Mouse (Mus musculus) forebrain, embryonic 10.5 days (tissue): ENCODE measurements at regions not wholly inside any gene's neighbourhood (a gene's known extent, or its start where the extent isn't known, plus 50 kb on each side); places are given as distances from the start of the nearest gene placed in this dataset.

Experiments used
- DNase-seq: peaks from one replicate; pipeline ENCODE4 v3.0.0-alpha.2; 2017; ENCODE audit warnings: low spot score; ENCODE audit errors: extremely low spot score
- H3K27ac ChIP-seq: fragments of 300-500 bp; sonication (generic); 2 replicates; pipeline ENCODE4 v1.5.1; 2016; ENCODE audit warnings: mild to moderate bottlenecking
- H3K27me3 ChIP-seq: fragments of 300-500 bp; sonication (generic); 2 replicates; pipeline ENCODE4 v1.6.1; 2016; ENCODE audit warnings: mild to moderate bottlenecking; ENCODE audit not compliant: poor library complexity, severe bottlenecking
- H3K36me3 ChIP-seq: fragments of 300-500 bp; sonication (generic); replicated peaks from 2 replicates; pipeline ENCODE4 v1.6.1; 2016; ENCODE audit warnings: mild to moderate bottlenecking, moderate library complexity
- H3K4me1 ChIP-seq: fragments of 300-500 bp; sonication (generic); 2 replicates; pipeline ENCODE4 v1.6.1; 2016
- H3K4me3 ChIP-seq: fragments of 300-500 bp; sonication (generic); 2 replicates; pipeline ENCODE4 v1.5.1; 2016; ENCODE audit warnings: mild to moderate bottlenecking, moderate library complexity
- H3K9me3 ChIP-seq: fragments of 300-500 bp; sonication (generic); 2 replicates; pipeline ENCODE4 v1.6.1; 2016; ENCODE audit warnings: mild to moderate bottlenecking, moderate library complexity
- WGBS: fragments of 180-500 bp; shearing (Covaris S2); methylation state at CpG from one replicate; pipeline ENCODE4 v1.1.7; 2016; 5-methylcytosine and 5-hydroxymethylcytosine counted together

GRCm38 (mm10) chr4:9218380-9218779, 979.5 kb upstream of the Car8 start:
- 92% methylated on average over 5 of the region's 5 CpGs for WGBS
- H3K36me3 ChIP-seq, result no peaks in the 10 kb centered on the region
- no peaks in the 10 kb centered on the region for H3K27me3 ChIP-seq
- H3K9me3 ChIP-seq, result no peaks in the 10 kb centered on the region
- no peak for DNase-seq
- no peak overlapping the region for H3K27ac ChIP-seq
- H3K4me1 ChIP-seq, result no peaks in the 10 kb centered on the region
- no peak overlapping the region for H3K4me3 ChIP-seq

- Histone ChIP-seq H3K36me3 (no peaks in the 10 kb centered on the region), H3K4me3 (no peak overlapping the region), H3K4me1 (peaks cover 5% of the 10 kb centered on the region), H3K27ac (no peak overlapping the region), H3K9me3 (no peaks in the 10 kb centered on the region), H3K27me3 (no peaks in the 10 kb centered on the region)
- WGBS, result 38% methylated on average over 2 of the region's 2 CpGs
- DNase-seq, result no peak
Measured at GRCm38 (mm10) chr4:9208606-9209005, 969.8 kb upstream of the Car8 start.

- no peak overlapping the region for H3K27ac ChIP-seq
- no peak for DNase-seq
- WGBS, result 81% methylated on average over 2 of the region's 2 CpGs
- H3K36me3 ChIP-seq, result no peaks in the 10 kb centered on the region
- no peaks in the 10 kb centered on the region for H3K27me3 ChIP-seq
- H3K4me3 ChIP-seq, result no peak overlapping the region
- H3K4me1 ChIP-seq, result peaks cover 12% of the 10 kb centered on the region
- no peaks in the 10 kb centered on the region for H3K9me3 ChIP-seq
Measured at GRCm38 (mm10) chr4:9200012-9200411, 961.2 kb upstream of the Car8 start.

GRCm38 (mm10) chr4:9196435-9196834, 957.6 kb upstream of the Car8 start:
- no peak overlapping the region for H3K27ac ChIP-seq
- H3K36me3 ChIP-seq, result no peaks in the 10 kb centered on the region
- H3K4me3 ChIP-seq, result no peak overlapping the region
- H3K4me1 ChIP-seq, result peaks cover 16% of the 10 kb centered on the region
- no peaks in the 10 kb centered on the region for H3K9me3 ChIP-seq
- no peak for DNase-seq
- no peaks in the 10 kb centered on the region for H3K27me3 ChIP-seq
- 48% methylated on average over 4 of the region's 4 CpGs for WGBS

GRCm38 (mm10) chr4:9193121-9193520, 954.3 kb upstream of the Car8 start:
- DNase-seq, result no peak
- no peak overlapping the region for H3K4me3 ChIP-seq
- no peaks in the 10 kb centered on the region for H3K36me3 ChIP-seq
- no peaks in the 10 kb centered on the region for H3K27me3 ChIP-seq
- 79% methylated on average over 6 of the region's 6 CpGs for WGBS
- H3K27ac ChIP-seq, result no peak overlapping the region
- H3K4me1 ChIP-seq, result peaks cover 21% of the 10 kb centered on the region
- no peaks in the 10 kb centered on the region for H3K9me3 ChIP-seq

- no peaks in the 10 kb centered on the region for H3K27me3 ChIP-seq
- WGBS, result 61% methylated on average over 14 of the region's 14 CpGs
- DNase-seq, result no peak
- H3K9me3 ChIP-seq, result no peaks in the 10 kb centered on the region
- H3K27ac ChIP-seq, result peak overlapping the region; percentile 78
- peak overlapping the region; percentile 34; the same call in 1 of the 2 replicates for H3K4me3 ChIP-seq
- H3K4me1 ChIP-seq, result peaks cover 19% of the 10 kb centered on the region
- H3K36me3 ChIP-seq, result no peaks in the 10 kb centered on the region
Measured at GRCm38 (mm10) chr4:9185156-9185875, 946.5 kb upstream of the Car8 start.

GRCm38 (mm10) chr4:9184451-9185121, 945.7 kb upstream of the Car8 start:
- DNase-seq, result peak; percentile 36
- peaks cover 17% of the 10 kb centered on the region for H3K4me1 ChIP-seq
- H3K9me3 ChIP-seq, result no peaks in the 10 kb centered on the region
- H3K27me3 ChIP-seq, result no peaks in the 10 kb centered on the region
- peak overlapping the region; percentile 34 for H3K4me3 ChIP-seq
- H3K36me3 ChIP-seq, result no peaks in the 10 kb centered on the region
- 1% methylated on average over 12 of the region's 12 CpGs for WGBS
- peak overlapping the region; percentile 78 for H3K27ac ChIP-seq

- H3K36me3 ChIP-seq, result no peaks in the 10 kb centered on the region
- no peaks in the 10 kb centered on the region for H3K27me3 ChIP-seq
- no peak overlapping the region for H3K4me3 ChIP-seq
- no peaks in the 10 kb centered on the region for H3K4me1 ChIP-seq
- H3K9me3 ChIP-seq, result no peaks in the 10 kb centered on the region
- no peak overlapping the region for H3K27ac ChIP-seq
- DNase-seq, result no peak
- WGBS, result 81% methylated on average over 1 of the region's 1 CpGs
Measured at GRCm38 (mm10) chr4:9174365-9174764, 935.5 kb upstream of the Car8 start.

GRCm38 (mm10) chr4:9162374-9162773, 923.5 kb upstream of the Car8 start:
- Histone ChIP-seq H3K27ac (no peak overlapping the region), H3K4me3 (no peak overlapping the region), H3K27me3 (no peaks in the 10 kb centered on the region), H3K36me3 (no peaks in the 10 kb centered on the region), H3K9me3 (no peaks in the 10 kb centered on the region), H3K4me1 (peaks cover 14% of the 10 kb centered on the region)
- WGBS, result 87% methylated on average over 7 of the region's 7 CpGs
- no peak for DNase-seq

GRCm38 (mm10) chr4:9161814-9162133, 922.9 kb upstream of the Car8 start:
- no peak for DNase-seq
- Histone ChIP-seq H3K27me3 (no peaks in the 10 kb centered on the region), H3K9me3 (no peaks in the 10 kb centered on the region), H3K4me1 (peaks cover 14% of the 10 kb centered on the region), H3K36me3 (no peaks in the 10 kb centered on the region), H3K4me3 (no peak overlapping the region), H3K27ac (peak overlapping the region; percentile 56; the same call in 1 of the 2 replicates)
- 64% methylated on average over 4 of the region's 4 CpGs for WGBS

- Histone ChIP-seq H3K4me1 (peaks cover 14% of the 10 kb centered on the region), H3K27ac (peak overlapping the region; percentile 56; the same call in 1 of the 2 replicates), H3K27me3 (no peaks in the 10 kb centered on the region), H3K36me3 (no peaks in the 10 kb centered on the region), H3K9me3 (no peaks in the 10 kb centered on the region), H3K4me3 (no peak overlapping the region)
- 70% methylated on average over 11 of the region's 11 CpGs for WGBS
- no peak for DNase-seq
Measured at GRCm38 (mm10) chr4:9161068-9161813, 922.4 kb upstream of the Car8 start.

- H3K36me3 ChIP-seq, result no peaks in the 10 kb centered on the region
- no peak for DNase-seq
- WGBS, result 50% methylated on average over 5 of the region's 5 CpGs
- H3K4me3 ChIP-seq, result no peak overlapping the region
- H3K4me1 ChIP-seq, result peaks cover 17% of the 10 kb centered on the region
- no peak overlapping the region for H3K27ac ChIP-seq
- 0 out of 2 replicates have a peak, but pooled peaks cover 4% of the 10 kb centered on the region for H3K9me3 ChIP-seq
- no peaks in the 10 kb centered on the region for H3K27me3 ChIP-seq
Measured at GRCm38 (mm10) chr4:9147732-9148131, 908.9 kb upstream of the Car8 start.
